Mouse (Mus musculus): Measurements from ENCODE around the gene Pak1ip1.

The Pak1ip1 gene

GRCm38 (mm10) chr13:41006244-41006643, 5.4 kb downstream of the Pak1ip1 start:
- no peak for DNase-seq (ENCODE audit: low read depth, low spot score)

DNA sequence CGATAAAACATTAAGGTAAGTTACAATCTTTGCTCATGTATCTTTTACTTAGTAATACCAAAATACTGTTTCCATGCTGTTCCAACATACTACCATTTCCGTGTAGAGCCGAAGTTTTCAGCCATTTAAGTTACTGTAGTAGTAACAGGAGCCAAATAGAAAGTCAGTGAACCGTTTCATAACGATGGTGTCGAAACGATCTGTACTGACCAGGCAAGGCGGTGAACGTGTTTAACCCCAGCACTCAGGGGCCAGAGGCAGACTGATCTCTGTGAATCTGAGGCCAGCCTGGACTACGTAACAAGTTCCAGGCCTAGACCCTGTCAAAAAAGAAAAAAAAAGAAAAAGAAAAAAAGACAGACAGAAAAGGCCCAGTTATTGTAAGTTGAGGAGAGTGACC, 7.4 kb downstream of the Pak1ip1 start:
- DNase-seq (ENCODE audit: low read depth, low spot score): no peak

- DNase-seq (ENCODE audit: low read depth, low spot score): no peak
These were observed 8.1 kb downstream of the Pak1ip1 start for GRCm38 (mm10) chr13:41008946-41009345.

GRCm38 (mm10) chr13:41015829-41016634, 15.2 kb downstream of the Pak1ip1 start, which contains the start of gene Tmem14c:
Gene Tmem14c (plus strand): TSS chr13:41016292.
- peak; percentile 74 for DNase-seq (ENCODE audit: low read depth, low spot score)

GRCm38 (mm10) chr13:41016797-41017405, 16.1 kb downstream of the Pak1ip1 start:
- no peak for DNase-seq (ENCODE audit: low read depth, low spot score)

GRCm38 (mm10) chr13:41017832-41018231, 17.0 kb downstream of the Pak1ip1 start:
- DNase-seq (ENCODE audit: low read depth, low spot score): no peak

DNA sequence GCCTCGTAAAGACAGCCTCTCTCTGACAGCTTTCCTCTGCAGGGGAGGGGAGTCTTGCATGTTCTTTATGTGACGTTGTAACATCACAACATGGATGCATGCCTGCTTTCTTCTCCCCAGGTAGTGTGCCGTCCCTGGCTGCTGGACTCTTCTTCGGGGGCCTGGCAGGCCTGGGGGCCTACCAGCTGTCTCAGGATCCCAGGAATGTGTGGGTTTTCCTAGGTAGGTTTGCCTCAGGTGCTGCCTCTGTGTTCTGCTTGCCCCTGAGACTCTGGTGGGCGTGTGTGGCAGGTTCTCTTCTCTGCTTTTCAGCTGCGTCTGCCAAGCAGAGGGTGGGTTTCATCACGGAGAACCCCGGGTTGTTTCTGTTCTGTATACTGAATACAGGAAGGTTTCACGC, 17.4 kb downstream of the Pak1ip1 start:
- no peak for DNase-seq (ENCODE audit: low read depth, low spot score)

DNA sequence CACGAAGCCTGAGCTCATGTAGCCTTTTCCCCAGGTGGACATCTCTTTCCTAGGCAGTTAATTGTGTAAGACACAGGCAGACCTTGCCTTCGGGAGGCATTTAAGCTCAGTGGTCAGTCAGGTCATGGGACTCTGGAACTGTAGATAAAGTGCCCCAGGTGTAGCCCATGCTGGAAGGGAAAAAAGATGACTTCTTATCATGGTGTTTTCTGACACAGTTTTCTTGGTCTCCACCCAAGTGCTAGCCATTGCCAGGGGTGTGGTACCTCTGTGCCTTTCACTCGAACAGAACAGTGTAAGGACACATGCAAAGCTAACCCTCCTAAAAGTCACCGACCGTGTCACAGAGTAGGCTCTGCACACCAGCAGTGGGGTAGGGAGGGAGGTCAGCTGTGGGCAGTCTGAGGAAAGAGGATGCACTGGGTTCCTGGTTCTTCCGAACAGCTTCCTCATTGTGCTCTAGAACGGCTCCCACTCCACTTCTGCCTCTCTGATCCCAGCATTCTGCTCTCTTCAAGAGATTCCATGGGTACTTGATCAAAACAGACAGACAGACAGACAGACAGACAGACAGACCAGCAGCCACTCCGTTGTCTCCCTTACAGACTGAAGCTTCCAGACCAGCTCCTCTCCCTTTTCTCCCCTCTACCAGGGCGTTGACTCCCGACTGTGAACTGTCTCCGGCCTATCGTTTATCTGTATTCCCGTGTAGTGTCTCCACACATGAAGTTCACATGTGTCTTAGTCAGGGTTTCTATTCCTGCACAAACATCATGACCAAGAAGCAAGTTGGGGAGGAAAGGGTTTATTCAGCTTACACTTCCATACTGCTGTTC, 18.2 kb downstream of the Pak1ip1 start:
- DNase-seq (ENCODE audit: low read depth, low spot score): no peak

- DNase-seq (ENCODE audit: low read depth, low spot score): no peak
These were observed 19.7 kb downstream of the Pak1ip1 start for GRCm38 (mm10) chr13:41020494-41020893.

GRCm38 (mm10) chr13:41021607-41022006, 20.8 kb downstream of the Pak1ip1 start:
- no peak for DNase-seq (ENCODE audit: low read depth, low spot score)

DNA sequence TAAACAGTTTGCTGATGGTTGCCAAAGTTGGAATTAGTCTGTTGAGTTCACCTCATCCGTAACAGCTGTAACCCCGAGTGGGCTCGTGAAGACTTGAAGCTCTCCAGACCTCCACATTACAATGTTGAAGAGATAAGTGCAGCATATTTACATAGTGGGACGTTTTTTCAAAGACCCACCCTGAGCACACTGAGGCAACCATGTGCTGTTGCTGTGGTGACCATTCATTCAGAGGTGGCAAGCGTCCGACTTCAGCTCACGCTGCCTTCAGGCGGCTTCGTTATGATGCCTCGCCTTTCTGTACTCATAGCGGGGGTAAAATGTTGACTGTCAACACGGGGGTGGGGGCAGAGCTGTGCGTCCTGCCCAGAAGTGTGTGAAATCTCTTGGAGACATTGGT, 21.3 kb downstream of the Pak1ip1 start:
- no peak for DNase-seq (ENCODE audit: low read depth, low spot score)

- no peak for DNase-seq (ENCODE audit: low read depth, low spot score)
These were observed 29.3 kb downstream of the Pak1ip1 start for GRCm38 (mm10) chr13:41030098-41030497.

DNA sequence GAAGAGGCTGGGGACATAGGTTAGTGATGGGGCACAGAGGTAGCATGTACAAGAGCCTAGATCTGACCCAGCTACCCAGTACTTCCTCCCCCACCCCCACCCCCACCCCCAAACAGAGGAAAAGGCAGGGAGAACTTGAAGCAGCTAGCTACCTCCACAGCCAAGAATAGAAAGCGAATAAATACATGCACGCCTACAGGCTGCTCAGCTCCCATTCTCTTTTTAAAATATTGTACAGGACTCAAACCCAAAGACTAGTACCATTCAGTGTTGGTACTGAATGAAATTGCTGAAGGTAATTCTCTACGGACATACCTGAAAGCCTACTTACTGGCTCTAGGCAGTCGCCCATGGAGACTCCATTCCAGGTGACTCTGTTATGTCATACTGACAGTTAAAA, 41.7 kb downstream of the Pak1ip1 start:
- DNase-seq (ENCODE audit: low read depth, low spot score): no peak

GRCm38 (mm10) chr13:41045901-41046300, 45.1 kb downstream of the Pak1ip1 start:
- DNase-seq (ENCODE audit: low read depth, low spot score): no peak

DNA sequence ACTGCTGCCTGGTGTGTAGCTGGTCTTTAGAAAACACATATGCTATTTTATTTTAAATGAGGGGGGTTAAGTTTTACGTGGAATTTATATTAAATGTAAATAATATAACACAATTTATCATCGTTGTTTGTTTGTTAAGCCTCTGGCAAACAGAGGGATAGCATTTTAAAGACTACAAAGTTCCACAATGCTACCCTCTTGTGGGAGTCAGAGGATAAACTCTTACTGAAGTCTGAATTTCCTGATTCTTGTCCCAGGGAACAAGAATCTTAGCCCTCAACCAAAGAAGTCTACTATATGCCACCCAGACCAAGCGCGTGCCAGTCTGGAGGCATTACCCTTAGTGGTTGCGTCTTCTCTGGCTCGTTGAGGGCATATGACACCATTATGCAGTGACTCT, 46.5 kb downstream of the Pak1ip1 start:
- DNase-seq (ENCODE audit: low read depth, low spot score): no peak

- no peak for DNase-seq (ENCODE audit: low read depth, low spot score)
These were observed 51.1 kb downstream of the Pak1ip1 start for GRCm38 (mm10) chr13:41051965-41052364.
